Mouse (Mus musculus): Measurements from ENCODE around the gene Ceacam1. TPM values are rescaled to one million over a fixed set of nuclear protein-coding genes. Genes with fewer than 3 reads are reported as not detected.
"Not testable (repeated sequence)": the region's sequence is repeated elsewhere in the genome, so short reads cannot be mapped to it uniquely, and the experiment has no call there.

The Ceacam1 gene
- 2.0 and 2.5 TPM in 2 replicates for polyA plus RNA-seq (2015; fragmentation: Nextera tagmentation; extraction: Ambion mirVana)

GRCm38 (mm10) chr7:25477091-25477751, at the start of gene Ceacam1:
Ceacam1 (minus strand) TSS chr7:25477603.
- peak; percentile 68 for DNase-seq (ENCODE audit: low spot score)

GRCm38 (mm10) chr7:25516070-25516777, 38.8 kb upstream of the Ceacam1 start:
- not testable (repeated sequence) for DNase-seq (ENCODE audit: low spot score)

- not testable (repeated sequence) for DNase-seq (ENCODE audit: low spot score)
Observed at GRCm38 (mm10) chr7:25515667-25516066, 38.3 kb upstream of the Ceacam1 start.

GRCm38 (mm10) chr7:25509925-25510324, 32.5 kb upstream of the Ceacam1 start:
- no peak for DNase-seq (ENCODE audit: low spot score)

GRCm38 (mm10) chr7:25494649-25495048, 17.2 kb upstream of the Ceacam1 start:
- no peak for DNase-seq (ENCODE audit: low spot score)

GRCm38 (mm10) chr7:25490698-25491097, 13.3 kb upstream of the Ceacam1 start:
- DNase-seq (ENCODE audit: low spot score) = not testable (repeated sequence)

- not testable (repeated sequence) for DNase-seq (ENCODE audit: low spot score)
Observed at GRCm38 (mm10) chr7:25489382-25489781, 12.0 kb upstream of the Ceacam1 start.

GRCm38 (mm10) chr7:25486186-25486585, 8.8 kb upstream of the Ceacam1 start:
- DNase-seq (ENCODE audit: low spot score) = no peak

GRCm38 (mm10) chr7:25485061-25485460, 7.7 kb upstream of the Ceacam1 start:
- no peak for DNase-seq (ENCODE audit: low spot score)

GRCm38 (mm10) chr7:25483133-25483735, 5.8 kb upstream of the Ceacam1 start:
- DNase-seq (ENCODE audit: low spot score) = no peak

- DNase-seq (ENCODE audit: low spot score) = peak; percentile 11
Observed at GRCm38 (mm10) chr7:25480791-25481190, 3.4 kb upstream of the Ceacam1 start.

GRCm38 (mm10) chr7:25479440-25479839, 2.0 kb upstream of the Ceacam1 start:
- peak; percentile 51 for DNase-seq (ENCODE audit: low spot score)

GRCm38 (mm10) chr7:25477752-25478093, 320 bp upstream of the Ceacam1 start:
- not testable (repeated sequence) for DNase-seq (ENCODE audit: low spot score)

GRCm38 (mm10) chr7:25471821-25472220, 5.6 kb downstream of the Ceacam1 start:
- not testable (repeated sequence) for DNase-seq (ENCODE audit: low spot score)

GRCm38 (mm10) chr7:25465586-25465985, 11.8 kb downstream of the Ceacam1 start:
- DNase-seq (ENCODE audit: low spot score) = not testable (repeated sequence)

- DNase-seq (ENCODE audit: low spot score) = no peak
Observed at GRCm38 (mm10) chr7:25465010-25465409, 12.4 kb downstream of the Ceacam1 start.

GRCm38 (mm10) chr7:25462033-25462337, 15.4 kb downstream of the Ceacam1 start:
- not testable (repeated sequence) for DNase-seq (ENCODE audit: low spot score)

- DNase-seq (ENCODE audit: low spot score) = not testable (repeated sequence)
Observed at GRCm38 (mm10) chr7:25461336-25462032, 15.9 kb downstream of the Ceacam1 start.

GRCm38 (mm10) chr7:25452103-25452502, 25.3 kb downstream of the Ceacam1 start:
- DNase-seq (ENCODE audit: low spot score) = no peak

GRCm38 (mm10) chr7:25449913-25450890, 27.2 kb downstream of the Ceacam1 start:
- DNase-seq (ENCODE audit: low spot score) = no peak

GRCm38 (mm10) chr7:25440816-25441153, 36.6 kb downstream of the Ceacam1 start:
- no peak for DNase-seq (ENCODE audit: low spot score)

Data from thymus, postnatal 0 days (tissue).